Mouse (Mus musculus): ENCODE data around the gene Ube2h.

Ube2h gene

GRCm38 (mm10) chr6:30304399-30304917, at the start of gene Ube2h:
Ube2h (minus strand) TSS chr6:30304539.
- CTCF ChIA-PET, result interaction anchor here (0.6 kb wide), 1 partner anchor 320 kb away, joined by 3 read pairs; no protein-coding TSS in a partner anchor

GRCm38 (mm10) chr6:30353661-30354060, 49.3 kb upstream of the Ube2h start:
- CTCF ChIA-PET, result no interaction called here

DNA sequence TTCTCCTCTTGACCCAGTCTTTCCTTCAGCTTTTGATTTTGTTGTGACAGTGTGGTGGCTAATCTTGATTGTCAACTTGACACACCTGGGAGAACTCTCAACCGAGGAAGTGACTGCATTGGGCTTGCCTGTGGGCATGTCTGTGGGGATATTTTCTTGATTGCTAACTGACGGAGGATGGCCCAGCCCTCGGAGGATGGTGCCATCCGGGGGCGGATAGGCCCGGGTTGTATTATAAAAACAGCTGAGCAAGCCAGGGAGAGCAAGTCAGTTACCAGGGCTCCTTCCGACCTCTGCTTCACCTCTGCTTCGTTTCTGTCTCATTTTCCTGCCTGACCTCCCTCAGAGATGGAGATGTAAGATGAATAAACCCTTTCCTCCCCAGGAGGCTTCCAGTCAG, 48.4 kb upstream of the Ube2h start:
- CTCF ChIA-PET, result no interaction called here

DNA sequence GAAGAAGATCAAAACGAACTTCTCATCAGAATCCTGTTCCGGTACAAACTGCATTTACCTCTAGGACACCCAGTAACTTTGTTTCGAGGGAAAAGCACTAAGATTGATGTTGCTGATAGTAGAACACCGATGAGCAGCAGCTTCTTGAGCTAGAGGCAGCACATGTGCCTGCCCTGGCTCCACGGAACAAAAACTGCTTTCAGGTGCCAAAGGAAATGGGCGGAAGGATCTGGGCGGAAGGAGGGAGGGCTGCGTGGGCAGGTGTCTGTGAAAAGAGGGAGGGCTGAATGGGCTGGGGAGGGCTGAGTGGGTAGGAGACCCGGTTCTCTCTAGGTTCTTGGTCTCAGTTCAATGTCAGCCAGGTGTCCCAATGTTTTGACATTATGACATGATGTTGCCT, 47.0 kb upstream of the Ube2h start:
- CTCF ChIA-PET, result no interaction called here

- CTCF ChIA-PET, result interaction anchor here (0.5 to 0.7 kb wide), 3 partner anchors 13 to 286 kb away, joined by 3 to 8 read pairs (median 3); no protein-coding TSS in a partner anchor
These were observed 43.0 kb upstream of the Ube2h start for GRCm38 (mm10) chr6:30347288-30347801.

DNA sequence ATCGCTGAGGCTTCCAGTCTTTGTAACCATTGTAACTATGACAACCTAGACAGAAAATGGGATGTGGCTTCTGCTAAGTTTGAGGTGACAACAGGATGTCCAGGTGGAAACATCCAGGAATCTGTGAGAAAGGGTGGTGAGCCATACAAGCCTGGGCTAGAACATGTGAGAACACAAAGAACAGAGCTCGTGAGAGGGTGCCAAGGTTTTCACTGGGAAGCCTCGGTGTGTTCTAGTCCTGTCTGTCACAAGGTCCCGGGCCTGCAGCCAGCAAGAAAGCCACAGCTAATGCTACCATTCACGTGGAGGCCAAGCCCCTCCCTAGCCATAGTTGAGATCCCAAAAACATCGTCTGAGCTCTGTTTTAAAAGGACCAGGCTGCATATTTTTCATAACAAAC, 42.4 kb upstream of the Ube2h start:
- CTCF ChIA-PET, result interaction anchor here (0.7 kb wide), 1 partner anchor 15 kb away, joined by 8 read pairs; no protein-coding TSS in a partner anchor

- CTCF ChIA-PET, result no interaction called here
These were observed 39.7 kb upstream of the Ube2h start for GRCm38 (mm10) chr6:30344032-30344431.

DNA sequence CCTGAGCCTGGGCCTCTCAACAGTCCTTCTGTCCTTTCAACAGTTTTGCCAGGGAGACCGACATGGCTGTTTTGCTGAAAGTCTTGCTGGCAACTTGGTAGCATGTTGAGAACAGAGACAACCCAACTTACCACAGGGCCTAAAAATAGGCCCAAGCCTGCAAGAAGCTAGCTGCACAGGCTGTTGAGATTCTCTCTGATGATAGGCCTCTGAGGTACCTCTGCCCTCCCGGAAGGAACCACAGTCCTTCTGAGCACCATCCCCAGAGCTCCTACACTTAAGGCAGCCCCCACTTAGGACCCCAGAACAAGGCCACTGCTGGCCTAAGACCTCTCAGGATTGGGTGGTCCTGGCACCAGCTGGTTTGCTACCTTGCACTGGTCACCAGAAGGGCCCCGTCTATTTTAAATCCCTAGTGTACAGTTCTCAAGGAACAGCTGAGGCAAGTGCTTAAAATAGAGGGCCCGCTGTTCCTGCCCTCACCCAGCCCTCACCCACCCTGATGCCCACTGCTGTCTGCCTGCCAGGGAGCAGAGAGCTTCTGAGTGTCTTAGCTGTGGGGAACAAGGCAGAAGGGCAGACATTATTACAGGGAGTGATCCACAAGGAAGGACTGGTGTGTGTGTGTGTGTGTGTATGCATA, 36.0 kb upstream of the Ube2h start:
- CTCF ChIA-PET, result interaction anchor here (0.5 kb wide), 1 partner anchor 41 kb away, joined by 4 read pairs; no protein-coding TSS in a partner anchor

- CTCF ChIA-PET, result interaction anchor here (0.7 kb wide), 1 partner anchor 13 kb away, joined by 4 read pairs; no protein-coding TSS in a partner anchor
These were observed 32.6 kb upstream of the Ube2h start for GRCm38 (mm10) chr6:30336912-30337311.

DNA sequence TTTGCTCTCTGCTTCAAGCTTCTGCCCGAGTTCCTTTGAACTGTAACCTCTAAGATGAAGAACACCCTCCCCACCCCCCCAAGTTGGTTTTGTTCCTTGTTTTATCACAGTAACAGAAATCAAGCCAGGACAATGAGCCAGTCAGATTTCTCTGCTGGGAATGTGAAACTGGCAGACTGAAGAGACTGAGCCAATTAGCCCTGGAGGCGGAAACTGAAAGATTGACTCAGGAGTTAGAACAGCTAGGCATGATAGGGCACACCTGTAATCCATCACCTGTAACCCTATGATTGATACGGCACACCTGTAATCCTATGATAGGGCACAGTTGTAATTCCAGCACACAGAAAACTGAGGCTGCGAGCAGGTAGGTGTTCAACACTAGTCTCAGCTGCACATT, 27.9 kb upstream of the Ube2h start:
- CTCF ChIA-PET, result no interaction called here

DNA sequence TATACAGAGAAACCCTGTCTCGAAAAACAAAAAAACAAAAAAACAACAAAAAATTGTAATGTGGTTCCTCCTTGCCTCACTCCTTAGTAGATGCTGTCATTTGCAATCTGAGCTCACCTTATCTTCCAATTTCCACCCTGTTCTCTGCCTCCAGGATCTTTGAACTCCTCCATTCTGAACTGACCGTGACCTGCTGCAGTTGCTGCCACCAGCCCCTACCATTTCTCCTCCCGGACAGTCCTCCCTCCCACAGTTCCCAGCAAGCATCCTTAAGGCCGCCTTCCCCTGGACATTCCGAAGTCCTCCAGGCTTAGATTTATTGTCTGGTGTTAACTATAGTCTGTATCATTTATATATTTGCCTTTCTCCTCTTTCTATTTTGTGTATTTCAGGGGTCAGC, 26.4 kb upstream of the Ube2h start:
- CTCF ChIA-PET, result no interaction called here

GRCm38 (mm10) chr6:30325932-30326501, 21.7 kb upstream of the Ube2h start:
- CTCF ChIA-PET, result interaction anchor here (0.7 kb wide), 1 partner anchor 134 kb away, joined by 9 read pairs; no protein-coding TSS in a partner anchor

GRCm38 (mm10) chr6:30321002-30321401, 16.7 kb upstream of the Ube2h start:
- CTCF ChIA-PET, result no interaction called here

DNA sequence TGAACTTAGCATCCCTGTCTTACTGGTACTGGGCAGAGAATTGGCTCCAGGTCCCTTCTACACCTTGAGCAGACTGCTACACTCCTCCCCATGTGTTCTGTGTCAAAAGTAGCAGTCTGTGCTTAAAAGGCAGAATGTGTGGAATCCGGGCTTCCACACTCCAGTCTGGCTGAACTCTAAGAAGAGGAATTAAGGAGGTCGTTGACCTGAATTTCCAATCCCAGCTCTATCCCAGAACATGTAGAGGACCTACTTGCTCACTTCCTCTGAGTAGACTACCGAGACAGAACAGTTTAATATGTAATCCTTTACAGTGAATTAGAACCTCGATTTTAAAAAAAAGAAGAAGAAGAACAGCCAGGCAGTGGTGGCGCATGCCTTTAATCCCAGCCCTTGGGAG, 14.9 kb upstream of the Ube2h start:
- CTCF ChIA-PET, result no interaction called here

DNA sequence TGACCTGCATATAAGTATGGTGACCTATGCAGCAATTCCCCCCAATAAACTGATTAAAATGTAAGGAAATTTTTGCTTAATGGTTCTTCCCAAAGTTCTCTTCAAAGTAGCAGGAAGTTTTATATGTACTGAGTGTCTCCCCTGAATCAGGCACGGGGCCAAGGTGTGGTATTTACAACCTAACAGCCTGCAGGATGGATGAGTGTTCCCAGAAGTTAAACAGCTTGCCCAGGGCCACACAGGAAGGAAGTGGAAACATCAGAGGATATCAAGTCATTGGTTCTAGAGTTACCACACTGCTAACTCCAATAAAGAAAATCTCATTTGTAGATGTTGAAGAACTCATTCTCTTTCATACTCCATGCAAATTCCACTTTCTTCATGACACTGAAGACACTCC, 7.7 kb upstream of the Ube2h start:
- CTCF ChIA-PET, result interaction anchor here (0.6 kb wide), 1 partner anchor 83 kb away, joined by 3 read pairs; no protein-coding TSS in a partner anchor

GRCm38 (mm10) chr6:30308751-30309150, 4.4 kb upstream of the Ube2h start:
- CTCF ChIA-PET, result no interaction called here

DNA sequence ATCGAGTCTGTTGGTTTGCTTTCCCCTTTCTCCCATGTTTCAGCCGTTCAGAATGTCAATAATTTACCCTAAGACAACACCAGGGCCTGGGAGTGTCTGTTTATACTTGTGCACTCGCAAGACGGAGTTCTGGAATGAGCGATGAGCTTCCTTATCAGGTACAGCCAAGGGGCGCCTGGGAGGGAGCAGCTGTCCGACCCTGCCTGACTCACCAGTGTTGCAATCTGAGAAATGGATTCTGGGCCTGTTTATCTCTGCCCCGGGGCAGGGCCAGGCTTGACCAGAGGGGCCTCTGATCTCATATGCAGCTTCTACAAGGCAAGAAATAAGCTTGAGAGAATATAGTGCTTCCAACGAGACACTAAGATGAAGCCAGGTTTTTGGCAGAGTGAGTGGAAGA, 3.4 kb upstream of the Ube2h start:
- CTCF ChIA-PET, result no interaction called here

- CTCF ChIA-PET, result interaction anchor here (0.6 to 1.2 kb wide), 2 partner anchors 10 to 18 kb away, joined by 3 to 7 read pairs; no protein-coding TSS in a partner anchor
These were observed 454 bp downstream of the Ube2h start for GRCm38 (mm10) chr6:30303771-30304398.

DNA sequence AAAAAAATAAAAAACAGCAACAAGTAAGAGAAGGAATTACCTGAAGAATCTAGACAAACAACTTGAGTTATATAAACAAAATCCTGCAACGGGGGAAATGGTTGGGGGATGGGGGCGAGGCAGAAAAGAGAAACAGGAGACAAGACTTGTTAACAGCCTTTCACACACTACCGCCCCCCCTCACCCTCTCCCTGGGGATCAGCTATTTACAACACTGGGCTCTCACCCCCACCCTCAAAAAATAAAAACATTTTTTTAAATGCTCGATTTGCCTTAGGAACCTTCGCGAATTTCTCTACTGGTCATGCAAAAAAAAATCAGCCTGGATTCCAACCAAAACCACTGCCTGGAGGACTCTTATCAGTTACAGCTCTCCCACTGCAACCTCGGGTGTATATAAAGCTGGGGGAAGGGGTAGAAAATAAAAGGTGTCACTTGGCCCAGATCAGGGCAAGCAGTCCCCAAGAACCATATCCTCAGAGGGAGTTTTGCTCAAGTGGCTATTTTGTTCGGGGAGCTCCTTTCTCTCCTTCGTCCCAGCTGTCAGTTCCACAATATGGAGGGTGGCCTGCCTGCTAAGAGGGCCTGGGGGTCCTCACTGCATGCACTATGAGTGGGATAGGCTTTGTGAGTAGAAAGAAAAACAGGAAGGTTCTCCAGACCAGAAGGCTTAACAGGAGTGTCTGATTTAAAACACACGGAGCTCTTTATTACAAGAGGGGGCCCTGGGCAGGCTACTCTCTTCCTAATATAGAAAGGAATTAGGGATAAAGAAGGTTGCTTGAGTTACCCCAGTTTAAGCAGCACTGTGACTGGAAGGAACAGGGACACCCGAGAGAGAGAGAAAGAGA, 1.3 kb downstream of the Ube2h start:
- CTCF ChIA-PET, result interaction anchor here (0.6 to 1.2 kb wide), 3 partner anchors 11 to 17 kb away, joined by 3 to 7 read pairs (median 3); no protein-coding TSS in a partner anchor

- CTCF ChIA-PET, result interaction anchor here (0.6 kb wide), 1 partner anchor 171 kb away, joined by 4 read pairs; no protein-coding TSS in a partner anchor
These were observed 2.2 kb downstream of the Ube2h start for GRCm38 (mm10) chr6:30302156-30302555.

- CTCF ChIA-PET, result no interaction called here
These were observed 3.4 kb downstream of the Ube2h start for GRCm38 (mm10) chr6:30300901-30301300.
